Mouse (Mus musculus): Measurements from ENCODE around the gene Nln. TPM values are rescaled to one million over a fixed set of nuclear protein-coding genes. Genes with fewer than 3 reads are reported as not detected.

Gene Nln
- polyA plus RNA-seq, 1 experiment from 2014 or later: 66.4 TPM

GRCm38 (mm10) chr13:104101606-104102235 is 7.7 kb downstream of the Nln start:
- H3K36me3 ChIP-seq (ENCODE audit: control insufficient read depth, insufficient read depth, low read length): no peaks in the 10 kb centered on the region; the same call in 1 of the 2 replicates
- no peak overlapping the region for H3K9ac ChIP-seq (ENCODE audit: low read depth, low read length)
- H3K4me1 ChIP-seq (ENCODE audit: control insufficient read depth, insufficient read depth, low read depth, low read length): no peaks in the 10 kb centered on the region
- no peak overlapping the region for H3K4me3 ChIP-seq (ENCODE audit: low read length)
- H3K9me3 ChIP-seq (ENCODE audit: control insufficient read depth, low read length): no peaks in the 10 kb centered on the region
- ATAC-seq: no peak
- no peak overlapping the region for H3K27ac ChIP-seq (ENCODE audit: low read depth, low read length)
- no peaks in the 10 kb centered on the region for H3K27me3 ChIP-seq (replicated peaks; ENCODE audit: control insufficient read depth, insufficient read depth, low read length)
- H3K4me2 ChIP-seq (ENCODE audit: low read length): no peak overlapping the region
- WGBS: 93% methylated on average over 5 of the region's 5 CpGs

GRCm38 (mm10) chr13:104100416-104100815 is 9.0 kb downstream of the Nln start:
- WGBS: 91% methylated on average over 4 of the region's 4 CpGs
- no peak overlapping the region for H3K4me3 ChIP-seq (ENCODE audit: low read length)
- no peak overlapping the region for H3K9ac ChIP-seq (ENCODE audit: low read depth, low read length)
- H3K4me1 ChIP-seq (ENCODE audit: control insufficient read depth, insufficient read depth, low read depth, low read length): no peaks in the 10 kb centered on the region
- H3K27me3 ChIP-seq (replicated peaks; ENCODE audit: control insufficient read depth, insufficient read depth, low read length): no peaks in the 10 kb centered on the region
- no peak for ATAC-seq
- no peak overlapping the region for H3K27ac ChIP-seq (ENCODE audit: low read depth, low read length)
- H3K9me3 ChIP-seq (ENCODE audit: control insufficient read depth, low read length): no peaks in the 10 kb centered on the region
- no peaks in the 10 kb centered on the region; the same call in 1 of the 2 replicates for H3K36me3 ChIP-seq (ENCODE audit: control insufficient read depth, insufficient read depth, low read length)
- no peak overlapping the region for H3K4me2 ChIP-seq (ENCODE audit: low read length)

- Histone ChIP-seq H3K4me2 (ENCODE audit: low read length) (no peak overlapping the region), H3K27ac (ENCODE audit: low read depth, low read length) (no peak overlapping the region)
- ATAC-seq: no peak
These were observed 12.2 kb downstream of the Nln start for GRCm38 (mm10) chr13:104097190-104097589.

GRCm38 (mm10) chr13:104095955-104096354 is 13.5 kb downstream of the Nln start:
- no peaks in the 10 kb centered on the region for H3K4me1 ChIP-seq (ENCODE audit: control insufficient read depth, insufficient read depth, low read depth, low read length)
- H3K27me3 ChIP-seq (replicated peaks; ENCODE audit: control insufficient read depth, insufficient read depth, low read length): no peaks in the 10 kb centered on the region
- no peak for ATAC-seq
- H3K9ac ChIP-seq (ENCODE audit: low read depth, low read length): no peak overlapping the region
- H3K9me3 ChIP-seq (ENCODE audit: control insufficient read depth, low read length): no peaks in the 10 kb centered on the region
- WGBS: 66% methylated on average over 7 of the region's 7 CpGs
- no peak overlapping the region for H3K4me2 ChIP-seq (ENCODE audit: low read length)
- H3K4me3 ChIP-seq (ENCODE audit: low read length): no peak overlapping the region
- no peaks in the 10 kb centered on the region for H3K36me3 ChIP-seq (ENCODE audit: control insufficient read depth, insufficient read depth, low read length)
- no peak overlapping the region for H3K27ac ChIP-seq (ENCODE audit: low read depth, low read length)

More at GRCm38 (mm10) chr13:104097190-104097589, 12.2 kb downstream of the Nln start:
- 94% methylated on average over 7 of the region's 7 CpGs for WGBS
- Histone ChIP-seq H3K36me3 (ENCODE audit: control insufficient read depth, insufficient read depth, low read length) (no peaks in the 10 kb centered on the region), H3K27me3 (replicated peaks; ENCODE audit: control insufficient read depth, insufficient read depth, low read length) (no peaks in the 10 kb centered on the region), H3K9ac (ENCODE audit: low read depth, low read length) (no peak overlapping the region), H3K4me3 (ENCODE audit: low read length) (no peak overlapping the region), H3K9me3 (ENCODE audit: control insufficient read depth, low read length) (no peaks in the 10 kb centered on the region), H3K4me1 (ENCODE audit: control insufficient read depth, insufficient read depth, low read depth, low read length) (no peaks in the 10 kb centered on the region)

GRCm38 (mm10) chr13:104094531-104095385 is 14.7 kb downstream of the Nln start:
- Histone ChIP-seq H3K4me3 (ENCODE audit: low read length) (no peak overlapping the region), H3K9me3 (ENCODE audit: control insufficient read depth, low read length) (no peaks in the 10 kb centered on the region), H3K27me3 (replicated peaks; ENCODE audit: control insufficient read depth, insufficient read depth, low read length) (no peaks in the 10 kb centered on the region), H3K27ac (ENCODE audit: low read depth, low read length) (no peak overlapping the region), H3K4me1 (ENCODE audit: control insufficient read depth, insufficient read depth, low read depth, low read length) (no peaks in the 10 kb centered on the region), H3K9ac (ENCODE audit: low read depth, low read length) (no peak overlapping the region), H3K4me2 (ENCODE audit: low read length) (no peak overlapping the region), H3K36me3 (ENCODE audit: control insufficient read depth, insufficient read depth, low read length) (no peaks in the 10 kb centered on the region)
- ATAC-seq: no peak
- 81% methylated on average over 11 of the region's 11 CpGs for WGBS

- H3K9ac ChIP-seq (ENCODE audit: low read depth, low read length): no peak overlapping the region
- no peak overlapping the region for H3K27ac ChIP-seq (ENCODE audit: low read depth, low read length)
- no peak overlapping the region for H3K4me3 ChIP-seq (ENCODE audit: low read length)
- ATAC-seq: no peak
- no peaks in the 10 kb centered on the region for H3K9me3 ChIP-seq (ENCODE audit: control insufficient read depth, low read length)
- WGBS: 22% methylated on average over 1 of the region's 1 CpGs
- no peaks in the 10 kb centered on the region for H3K27me3 ChIP-seq (replicated peaks; ENCODE audit: control insufficient read depth, insufficient read depth, low read length)
- no peak overlapping the region for H3K4me2 ChIP-seq (ENCODE audit: low read length)
- no peaks in the 10 kb centered on the region for H3K4me1 ChIP-seq (ENCODE audit: control insufficient read depth, insufficient read depth, low read depth, low read length)
- no peaks in the 10 kb centered on the region for H3K36me3 ChIP-seq (ENCODE audit: control insufficient read depth, insufficient read depth, low read length)
These were observed 17.7 kb downstream of the Nln start for GRCm38 (mm10) chr13:104091734-104092133.

GRCm38 (mm10) chr13:104089387-104089786 is 20.0 kb downstream of the Nln start:
- Histone ChIP-seq H3K4me2 (ENCODE audit: low read length) (no peak overlapping the region), H3K4me3 (ENCODE audit: low read length) (no peak overlapping the region), H3K9ac (ENCODE audit: low read depth, low read length) (no peak overlapping the region), H3K9me3 (ENCODE audit: control insufficient read depth, low read length) (no peaks in the 10 kb centered on the region), H3K36me3 (ENCODE audit: control insufficient read depth, insufficient read depth, low read length) (no peaks in the 10 kb centered on the region), H3K27me3 (replicated peaks; ENCODE audit: control insufficient read depth, insufficient read depth, low read length) (no peaks in the 10 kb centered on the region), H3K4me1 (ENCODE audit: control insufficient read depth, insufficient read depth, low read depth, low read length) (no peaks in the 10 kb centered on the region), H3K27ac (ENCODE audit: low read depth, low read length) (no peak overlapping the region)
- WGBS: 17% methylated on average over 1 of the region's 1 CpGs
- ATAC-seq: no peak

GRCm38 (mm10) chr13:104084600-104084999 is 24.8 kb downstream of the Nln start:
- Histone ChIP-seq H3K9me3 (ENCODE audit: control insufficient read depth, low read length) (no peaks in the 10 kb centered on the region), H3K36me3 (ENCODE audit: control insufficient read depth, insufficient read depth, low read length) (no peaks in the 10 kb centered on the region), H3K27ac (ENCODE audit: low read depth, low read length) (no peak overlapping the region), H3K4me2 (ENCODE audit: low read length) (no peak overlapping the region), H3K4me1 (ENCODE audit: control insufficient read depth, insufficient read depth, low read depth, low read length) (no peaks in the 10 kb centered on the region), H3K27me3 (replicated peaks; ENCODE audit: control insufficient read depth, insufficient read depth, low read length) (no peaks in the 10 kb centered on the region), H3K9ac (ENCODE audit: low read depth, low read length) (no peak overlapping the region), H3K4me3 (ENCODE audit: low read length) (no peak overlapping the region)
- no peak for ATAC-seq
- WGBS: 83% methylated on average over 2 of the region's 2 CpGs

- H3K27me3 ChIP-seq (replicated peaks; ENCODE audit: control insufficient read depth, insufficient read depth, low read length): no peaks in the 10 kb centered on the region
- no peak overlapping the region for H3K27ac ChIP-seq (ENCODE audit: low read depth, low read length)
- no peak overlapping the region for H3K4me3 ChIP-seq (ENCODE audit: low read length)
- 96% methylated on average over 7 of the region's 7 CpGs for WGBS
- no peak for ATAC-seq
- no peaks in the 10 kb centered on the region for H3K36me3 ChIP-seq (ENCODE audit: control insufficient read depth, insufficient read depth, low read length)
- H3K9me3 ChIP-seq (ENCODE audit: control insufficient read depth, low read length): no peaks in the 10 kb centered on the region
- no peak overlapping the region for H3K4me2 ChIP-seq (ENCODE audit: low read length)
- H3K4me1 ChIP-seq (ENCODE audit: control insufficient read depth, insufficient read depth, low read depth, low read length): no peaks in the 10 kb centered on the region
- no peak overlapping the region for H3K9ac ChIP-seq (ENCODE audit: low read depth, low read length)
These were observed 26.9 kb downstream of the Nln start for GRCm38 (mm10) chr13:104082504-104082903.
